Mouse (Mus musculus) heart, embryonic 15.5 days (tissue): ENCODE measurements around the gene Ilf2. TPM values are rescaled to one million over a fixed set of nuclear protein-coding genes. Genes with fewer than 3 reads are reported as not detected.

Experiments used
- ATAC-seq: fragments of 200-750 bp; cut with Nextera tagmentation; replicated peaks from 2 replicates; pipeline ENCODE4 v1.8.0; 2017; ENCODE audit warnings: low read depth, moderate TSS enrichment; ENCODE audit not compliant: insufficient number of reproducible peaks, insufficient read depth, low FRiP score
- H3K27ac ChIP-seq: fragments of 300-500 bp; sonication (generic); 2 replicates; pipeline ENCODE4 v1.5.1; 2015; ENCODE audit warnings: mild to moderate bottlenecking, inconsistent platforms
- H3K27me3 ChIP-seq: fragments of 300-500 bp; sonication (generic); 2 replicates; pipeline ENCODE4 v1.6.1; 2015; ENCODE audit warnings: inconsistent platforms
- H3K36me3 ChIP-seq: fragments of 300-500 bp; sonication (generic); 2 replicates; pipeline ENCODE4 v1.6.1; 2015; ENCODE audit warnings: mild to moderate bottlenecking, inconsistent platforms
- H3K4me1 ChIP-seq: fragments of 300-500 bp; sonication (generic); replicated peaks from 2 replicates; pipeline ENCODE4 v1.6.1; 2015; ENCODE audit warnings: inconsistent platforms
- H3K4me2 ChIP-seq: fragments of 300-500 bp; sonication (generic); 2 replicates; pipeline ENCODE4 v1.6.1; 2015; ENCODE audit warnings: inconsistent platforms, mild to moderate bottlenecking, moderate library complexity
- H3K4me3 ChIP-seq: fragments of 300-500 bp; sonication (generic); 2 replicates; pipeline ENCODE4 v1.5.1; 2015; ENCODE audit warnings: mild to moderate bottlenecking, inconsistent platforms
- H3K9ac ChIP-seq: fragments of 300-500 bp; sonication (generic); 2 replicates; pipeline ENCODE4 v1.6.1; 2015; ENCODE audit warnings: mild to moderate bottlenecking, inconsistent platforms
- H3K9me3 ChIP-seq: fragments of 300-500 bp; sonication (generic); replicated peaks from 2 replicates; pipeline ENCODE4 v1.6.1; 2016; ENCODE audit warnings: inconsistent platforms
- WGBS: fragments of 180-500 bp; shearing (Covaris S2); methylation state at CpG from one replicate; pipeline ENCODE4 v1.1.7; 2015; ENCODE audit warnings: mixed read lengths; 5-methylcytosine and 5-hydroxymethylcytosine counted together
- polyA plus RNA-seq: library from polyadenylated mRNA; unstranded; fragments of >200 nt; fragmentation: Nextera tagmentation; extraction: Ambion mirVana; gene quantifications from 2 replicates; pipeline ENCODE4 v1.2.1, GENCODE M21; 2015

The Ilf2 gene
- polyA plus RNA-seq, 1 experiment from 2014 or later = 97.3 TPM

- Histone ChIP-seq H3K4me1 (peaks cover 31% of the 10 kb centered on the region), H3K4me2 (peak overlapping the region; percentile 93), H3K9ac (peak overlapping the region; percentile 66), H3K9me3 (no peaks in the 10 kb centered on the region), H3K4me3 (peak overlapping the region; percentile 57), H3K36me3 (no peaks in the 10 kb centered on the region; the same call in 1 of the 2 replicates), H3K27ac (no peak overlapping the region), H3K27me3 (no peaks in the 10 kb centered on the region)
- ATAC-seq = no peak
- WGBS = 61% methylated on average over 9 of the region's 9 CpGs
These were observed 37.2 kb downstream of the Ilf2 start for GRCm38 (mm10) chr3:90512948-90513642.

GRCm38 (mm10) chr3:90513796-90514590 is 38.1 kb downstream of the Ilf2 start, which contains the start of the genes S100a1 and S100a13:
S100a1 (minus strand) TSS chr3:90514392.
S100a13 (plus strand) TSS chr3:90514435.
- H3K4me1 ChIP-seq = peaks cover 29% of the 10 kb centered on the region
- H3K27me3 ChIP-seq = no peaks in the 10 kb centered on the region
- peak within 1 kb of the TSS; percentile 57 for H3K4me3 ChIP-seq
- H3K4me2 ChIP-seq = peak within 1 kb of the TSS; percentile 93
- H3K9me3 ChIP-seq = no peaks in the 10 kb centered on the region
- peak; percentile 63 for ATAC-seq
- peak within 1 kb of the TSS; percentile 66 for H3K9ac ChIP-seq
- peak within 1 kb of the TSS; percentile 89 for H3K27ac ChIP-seq
- 2% methylated on average over 25 of the region's 25 CpGs for WGBS
- no peaks in the 10 kb centered on the region; the same call in none of the 2 replicates for H3K36me3 ChIP-seq

GRCm38 (mm10) chr3:90514691-90515090 is 38.8 kb downstream of the Ilf2 start:
- no peaks in the 10 kb centered on the region; the same call in none of the 2 replicates for H3K36me3 ChIP-seq
- peak overlapping the region; percentile 93 for H3K4me2 ChIP-seq
- ATAC-seq = peak; percentile 76
- H3K27me3 ChIP-seq = no peaks in the 10 kb centered on the region
- H3K4me3 ChIP-seq = peak overlapping the region; percentile 57
- peak overlapping the region; percentile 89 for H3K27ac ChIP-seq
- WGBS = 0% methylated on average over 10 of the region's 10 CpGs
- H3K4me1 ChIP-seq = peaks cover 29% of the 10 kb centered on the region
- no peaks in the 10 kb centered on the region for H3K9me3 ChIP-seq
- H3K9ac ChIP-seq = peak overlapping the region; percentile 66

- H3K4me1 ChIP-seq = peaks cover 29% of the 10 kb centered on the region
- no peak for ATAC-seq
- peak overlapping the region; percentile 93 for H3K4me2 ChIP-seq
- H3K4me3 ChIP-seq = peak overlapping the region; percentile 57
- 29% methylated on average over 1 of the region's 1 CpGs for WGBS
- H3K9ac ChIP-seq = peak overlapping the region; percentile 66
- H3K27me3 ChIP-seq = no peaks in the 10 kb centered on the region
- H3K36me3 ChIP-seq = no peaks in the 10 kb centered on the region; the same call in none of the 2 replicates
- H3K9me3 ChIP-seq = no peaks in the 10 kb centered on the region
- peak overlapping the region; percentile 89 for H3K27ac ChIP-seq
These were observed 39.3 kb downstream of the Ilf2 start for GRCm38 (mm10) chr3:90515242-90515641.

GRCm38 (mm10) chr3:90515789-90516188 is 39.9 kb downstream of the Ilf2 start:
- peak overlapping the region; percentile 93 for H3K4me2 ChIP-seq
- 90% methylated on average over 4 of the region's 4 CpGs for WGBS
- no peak overlapping the region for H3K27ac ChIP-seq

GRCm38 (mm10) chr3:90517711-90518110 is 41.8 kb downstream of the Ilf2 start:
- H3K9ac ChIP-seq = no peak overlapping the region
- H3K27me3 ChIP-seq = no peaks in the 10 kb centered on the region
- H3K4me3 ChIP-seq = no peak overlapping the region
- no peak for ATAC-seq
- H3K27ac ChIP-seq = no peak overlapping the region
- no peaks in the 10 kb centered on the region; the same call in 1 of the 2 replicates for H3K36me3 ChIP-seq
- no peaks in the 10 kb centered on the region for H3K9me3 ChIP-seq
- peaks cover 20% of the 10 kb centered on the region for H3K4me1 ChIP-seq
- no peak overlapping the region for H3K4me2 ChIP-seq
- WGBS = 77% methylated on average over 4 of the region's 4 CpGs

More at GRCm38 (mm10) chr3:90515789-90516188, 39.9 kb downstream of the Ilf2 start:
- no peak for ATAC-seq
- Histone ChIP-seq H3K27me3 (no peaks in the 10 kb centered on the region), H3K36me3 (no peaks in the 10 kb centered on the region; the same call in none of the 2 replicates), H3K9me3 (no peaks in the 10 kb centered on the region), H3K4me1 (peaks cover 29% of the 10 kb centered on the region), H3K9ac (no peak overlapping the region), H3K4me3 (peak overlapping the region; percentile 57; the same call in 1 of the 2 replicates)

- peaks cover 4% of the 10 kb centered on the region; the same call in 1 of the 2 replicates for H3K36me3 ChIP-seq
- no peak overlapping the region for H3K9ac ChIP-seq
- peak; percentile 48; the same call in 1 of the 2 replicates for ATAC-seq
- H3K9me3 ChIP-seq = no peaks in the 10 kb centered on the region
- no peak overlapping the region for H3K27ac ChIP-seq
- H3K27me3 ChIP-seq = 0 out of 2 replicates have a peak, but pooled peaks cover 3% of the 10 kb centered on the region
- peaks cover 6% of the 10 kb centered on the region; the same call in 1 of the 2 replicates for H3K4me1 ChIP-seq
- 51% methylated on average over 4 of the region's 4 CpGs for WGBS
- H3K4me3 ChIP-seq = no peak overlapping the region
- H3K4me2 ChIP-seq = no peak overlapping the region
These were observed 49.5 kb downstream of the Ilf2 start for GRCm38 (mm10) chr3:90525421-90525820.

GRCm38 (mm10) chr3:90526076-90526475 is 50.1 kb downstream of the Ilf2 start:
- 0 out of 2 replicates have a peak, but pooled peaks cover 3% of the 10 kb centered on the region for H3K27me3 ChIP-seq
- H3K4me1 ChIP-seq = peaks cover 6% of the 10 kb centered on the region; the same call in 1 of the 2 replicates
- ATAC-seq = 0 out of 2 replicates have a peak, but pooled peaks have one; percentile 7
- H3K4me3 ChIP-seq = no peak overlapping the region
- 49% methylated on average over 2 of the region's 2 CpGs for WGBS
- H3K27ac ChIP-seq = no peak overlapping the region
- no peak overlapping the region for H3K9ac ChIP-seq
- H3K9me3 ChIP-seq = no peaks in the 10 kb centered on the region
- H3K36me3 ChIP-seq = peaks cover 4% of the 10 kb centered on the region; the same call in 1 of the 2 replicates
- no peak overlapping the region for H3K4me2 ChIP-seq

- Histone ChIP-seq H3K4me3 (no peak within 1 kb of the TSS), H3K27ac (no peak within 1 kb of the TSS), H3K4me1 (peaks cover 6% of the 10 kb centered on the region; the same call in 1 of the 2 replicates), H3K9ac (no peak within 1 kb of the TSS), H3K36me3 (peaks cover 4% of the 10 kb centered on the region; the same call in 1 of the 2 replicates), H3K27me3 (0 out of 2 replicates have a peak, but pooled peaks cover 3% of the 10 kb centered on the region), H3K4me2 (no peak within 1 kb of the TSS), H3K9me3 (no peaks in the 10 kb centered on the region)
- WGBS = 47% methylated on average over 5 of the region's 5 CpGs
- no peak; the same call in 1 of the 2 replicates for ATAC-seq
These were observed 50.7 kb downstream of the Ilf2 start, which contains the start of gene S100a14 for GRCm38 (mm10) chr3:90526580-90526979. S100a14 (plus strand) TSS chr3:90526856.

- ATAC-seq = no peak
- WGBS = 88% methylated on average over 7 of the region's 7 CpGs
- Histone ChIP-seq H3K9me3 (no peaks in the 10 kb centered on the region), H3K9ac (no peak overlapping the region), H3K4me2 (no peak overlapping the region), H3K27me3 (0 out of 2 replicates have a peak, but pooled peaks cover 3% of the 10 kb centered on the region), H3K36me3 (peaks cover 4% of the 10 kb centered on the region; the same call in 1 of the 2 replicates), H3K4me1 (peaks cover 6% of the 10 kb centered on the region; the same call in 1 of the 2 replicates), H3K27ac (no peak overlapping the region), H3K4me3 (no peak overlapping the region)
These were observed 51.5 kb downstream of the Ilf2 start for GRCm38 (mm10) chr3:90527291-90527873.
